Mouse (Mus musculus): Measurements from ENCODE around the gene Mogat1. TPM values are rescaled to one million over a fixed set of nuclear protein-coding genes. Genes with fewer than 3 reads are reported as not detected.

Gene Mogat1
- polyA plus RNA-seq, 1 experiment from 2014 or later = 1.2 TPM

GRCm38 (mm10) chr1:78518907-78519306 lies 8.1 kb downstream of the Mogat1 start:
- Histone ChIP-seq H3K4me3 (ENCODE audit: low read depth, low read length) (no peak overlapping the region), H3K27me3 (replicated peaks; ENCODE audit: insufficient read depth, low read length) (no peaks in the 10 kb centered on the region), H3K9me3 (ENCODE audit: low read length) (no peaks in the 10 kb centered on the region), H3K4me2 (replicated peaks; ENCODE audit: low read depth, low read length) (no peak overlapping the region), H3K27ac (ENCODE audit: low read length) (no peak overlapping the region), H3K9ac (replicated peaks; ENCODE audit: low read depth) (no peak overlapping the region), H3K4me1 (ENCODE audit: insufficient read depth, low read depth, low read length) (no peaks in the 10 kb centered on the region), H3K36me3 (ENCODE audit: insufficient read depth, low read length) (no peaks in the 10 kb centered on the region)
- WGBS = 69% methylated on average over 7 of the region's 7 CpGs
- DNase-seq (ENCODE audit: low spot score) (no peak), ATAC-seq (no peak)
- no peak for TF ChIP-seq CTCF (IDR thresholded peaks at IDR 0.05)
- TF ChIP-seq EP300 (IDR thresholded peaks at IDR 0.05) = no peak

- 46% methylated on average over 23 of the region's 23 CpGs for WGBS
- peak; percentile 73 for DNase-seq (ENCODE audit: low spot score)
- no peak overlapping the region for H3K27ac ChIP-seq (ENCODE audit: low read length)
- no peak overlapping the region for H3K9ac ChIP-seq (replicated peaks; ENCODE audit: low read depth)
- no peaks in the 10 kb centered on the region for H3K9me3 ChIP-seq (ENCODE audit: low read length)
- no peaks in the 10 kb centered on the region for H3K27me3 ChIP-seq (replicated peaks; ENCODE audit: insufficient read depth, low read length)
- H3K4me2 ChIP-seq (replicated peaks; ENCODE audit: low read depth, low read length) = no peak overlapping the region
- peak; percentile 94 for TF ChIP-seq CTCF (IDR thresholded peaks at IDR 0.05)
- TF ChIP-seq EP300 (IDR thresholded peaks at IDR 0.05) = no peak
- no peak overlapping the region for H3K4me3 ChIP-seq (ENCODE audit: low read depth, low read length)
- H3K4me1 ChIP-seq (ENCODE audit: insufficient read depth, low read depth, low read length) = no peaks in the 10 kb centered on the region
- no peaks in the 10 kb centered on the region for H3K36me3 ChIP-seq (ENCODE audit: insufficient read depth, low read length)
- no peak for ATAC-seq
Measured at GRCm38 (mm10) chr1:78525189-78525886, 14.5 kb downstream of the Mogat1 start.

- Histone ChIP-seq H3K4me2 (replicated peaks; ENCODE audit: low read depth, low read length) (no peak overlapping the region), H3K4me1 (ENCODE audit: insufficient read depth, low read depth, low read length) (no peaks in the 10 kb centered on the region), H3K9me3 (ENCODE audit: low read length) (no peaks in the 10 kb centered on the region), H3K27ac (ENCODE audit: low read length) (no peak overlapping the region), H3K27me3 (replicated peaks; ENCODE audit: insufficient read depth, low read length) (no peaks in the 10 kb centered on the region), H3K36me3 (ENCODE audit: insufficient read depth, low read length) (no peaks in the 10 kb centered on the region), H3K4me3 (ENCODE audit: low read depth, low read length) (no peak overlapping the region), H3K9ac (replicated peaks; ENCODE audit: low read depth) (no peak overlapping the region)
- TF ChIP-seq CTCF (IDR thresholded peaks at IDR 0.05) (no peak), EP300 (IDR thresholded peaks at IDR 0.05) (no peak)
- DNase-seq (ENCODE audit: low spot score) (no peak), ATAC-seq (no peak)
- WGBS = 88% methylated on average over 3 of the region's 3 CpGs
Measured at GRCm38 (mm10) chr1:78528356-78528755, 17.6 kb downstream of the Mogat1 start.

GRCm38 (mm10) chr1:78529011-78529410 lies 18.2 kb downstream of the Mogat1 start:
- Histone ChIP-seq H3K27me3 (replicated peaks; ENCODE audit: insufficient read depth, low read length) (no peaks in the 10 kb centered on the region), H3K9me3 (ENCODE audit: low read length) (no peaks in the 10 kb centered on the region), H3K36me3 (ENCODE audit: insufficient read depth, low read length) (no peaks in the 10 kb centered on the region), H3K27ac (ENCODE audit: low read length) (no peak overlapping the region), H3K4me3 (ENCODE audit: low read depth, low read length) (no peak overlapping the region), H3K4me2 (replicated peaks; ENCODE audit: low read depth, low read length) (no peak overlapping the region), H3K9ac (replicated peaks; ENCODE audit: low read depth) (no peak overlapping the region), H3K4me1 (ENCODE audit: insufficient read depth, low read depth, low read length) (no peaks in the 10 kb centered on the region)
- no peak for ATAC-seq
- TF ChIP-seq EP300 (IDR thresholded peaks at IDR 0.05) = no peak
- TF ChIP-seq CTCF (IDR thresholded peaks at IDR 0.05) = no peak
- WGBS = 82% methylated on average over 8 of the region's 8 CpGs
- DNase-seq (ENCODE audit: low spot score) = no peak

- Histone ChIP-seq H3K9ac (replicated peaks; ENCODE audit: low read depth) (no peak overlapping the region), H3K4me3 (ENCODE audit: low read depth, low read length) (no peak overlapping the region), H3K4me1 (ENCODE audit: insufficient read depth, low read depth, low read length) (no peaks in the 10 kb centered on the region), H3K27ac (ENCODE audit: low read length) (no peak overlapping the region), H3K4me2 (replicated peaks; ENCODE audit: low read depth, low read length) (no peak overlapping the region), H3K9me3 (ENCODE audit: low read length) (no peaks in the 10 kb centered on the region), H3K36me3 (ENCODE audit: insufficient read depth, low read length) (no peaks in the 10 kb centered on the region), H3K27me3 (replicated peaks; ENCODE audit: insufficient read depth, low read length) (no peaks in the 10 kb centered on the region)
- 65% methylated on average over 7 of the region's 7 CpGs for WGBS
- ATAC-seq = no peak
- no peak for TF ChIP-seq EP300 (IDR thresholded peaks at IDR 0.05)
- TF ChIP-seq CTCF (IDR thresholded peaks at IDR 0.05) = no peak
- DNase-seq (ENCODE audit: low spot score) = no peak
Measured at GRCm38 (mm10) chr1:78530500-78531215, 19.9 kb downstream of the Mogat1 start.

GRCm38 (mm10) chr1:78532184-78532800 lies 21.5 kb downstream of the Mogat1 start:
- WGBS = 63% methylated on average over 15 of the region's 15 CpGs
- Histone ChIP-seq H3K9me3 (ENCODE audit: low read length) (no peaks in the 10 kb centered on the region), H3K4me1 (ENCODE audit: insufficient read depth, low read depth, low read length) (no peaks in the 10 kb centered on the region), H3K27ac (ENCODE audit: low read length) (no peak overlapping the region), H3K27me3 (replicated peaks; ENCODE audit: insufficient read depth, low read length) (no peaks in the 10 kb centered on the region), H3K4me3 (ENCODE audit: low read depth, low read length) (no peak overlapping the region), H3K4me2 (replicated peaks; ENCODE audit: low read depth, low read length) (no peak overlapping the region), H3K9ac (replicated peaks; ENCODE audit: low read depth) (no peak overlapping the region), H3K36me3 (ENCODE audit: insufficient read depth, low read length) (no peaks in the 10 kb centered on the region)
- TF ChIP-seq CTCF (IDR thresholded peaks at IDR 0.05) (no peak), EP300 (IDR thresholded peaks at IDR 0.05) (no peak)
- DNase-seq (ENCODE audit: low spot score) = peak; percentile 83
- peak; percentile 82 for ATAC-seq

Measured in lung, postnatal 0 days (tissue).